Mouse (Mus musculus) gastrocnemius, adult 2 months (tissue): ENCODE data around the gene Cd99l2. TPM values are rescaled to one million over a fixed set of nuclear protein-coding genes. Genes with fewer than 3 reads are reported as not detected.

Experiments used
- DNase-seq: peaks from one replicate; pipeline ENCODE4 v3.0.0; 2022
- H3K27ac ChIP-seq: fragments of 200-600 bp; 2 replicates; pipeline ENCODE4 v1.8.1; 2022; ENCODE audit warnings: mild to moderate bottlenecking
- H3K4me3 ChIP-seq: fragments of 200-600 bp; 2 replicates; pipeline ENCODE4 v1.8.1; 2022; ENCODE audit warnings: mild to moderate bottlenecking, moderate library complexity
- CTCF ChIP-seq: fragments of 200-600 bp; IDR thresholded peaks from 2 replicates; pipeline ENCODE4 v1.8.1; 2022; ENCODE audit warnings: antibody characterized with exemption, mild to moderate bottlenecking, moderate library complexity
- intact Hi-C: fragments of 180-260 bp; cut with DNase I; formaldehyde crosslinking; loops from one replicate; pipeline ENCODE4 v1.15.1; 2025
- total RNA-seq, 2 experiments: library from RNA; stranded (reverse); gene quantifications; 2 replicates each; pipeline ENCODE4 v1.2.3; 2021

Gene Cd99l2
- total RNA-seq, 2 experiments from 2014 or later = 51.4 to 53.5 TPM

- peak; percentile 51 for DNase-seq
- peak; percentile 36 for TF ChIP-seq CTCF
- Histone ChIP-seq H3K27ac (peak overlapping the region; percentile 93), H3K4me3 (peak overlapping the region; percentile 82)
- intact Hi-C loops = loop anchor here (5.0 kb wide), 1 partner anchor 64 kb away; the partner anchor contains the start of gene Hmgb3
These were observed 619 bp upstream of the Cd99l2 start for GRCm38 (mm10) chrX:71493279-71493656.

- intact Hi-C loops = loop anchor here (5.0 kb wide), 1 partner anchor 65 kb away; the partner anchor contains the start of gene Hmgb3
- no peak for DNase-seq
These were observed 567 bp downstream of the Cd99l2 start for GRCm38 (mm10) chrX:71491931-71492633.

GRCm38 (mm10) chrX:71489353-71489752 lies 3.3 kb downstream of the Cd99l2 start:
- intact Hi-C loops = no loop called here
- no peak for DNase-seq

More at GRCm38 (mm10) chrX:71491931-71492633, 567 bp downstream of the Cd99l2 start:
- peak overlapping the region; percentile 82 for H3K4me3 ChIP-seq
- TF ChIP-seq CTCF = no peak
- H3K27ac ChIP-seq = peak overlapping the region; percentile 93

GRCm38 (mm10) chrX:71482244-71482643 lies 10.4 kb downstream of the Cd99l2 start:
- no peak overlapping the region for H3K4me3 ChIP-seq
- no peak for DNase-seq
- intact Hi-C loops = no loop called here
- TF ChIP-seq CTCF = no peak
- no peak overlapping the region for H3K27ac ChIP-seq

More at GRCm38 (mm10) chrX:71489353-71489752, 3.3 kb downstream of the Cd99l2 start:
- Histone ChIP-seq H3K27ac (no peak overlapping the region), H3K4me3 (no peak overlapping the region)
- TF ChIP-seq CTCF = no peak

DNA sequence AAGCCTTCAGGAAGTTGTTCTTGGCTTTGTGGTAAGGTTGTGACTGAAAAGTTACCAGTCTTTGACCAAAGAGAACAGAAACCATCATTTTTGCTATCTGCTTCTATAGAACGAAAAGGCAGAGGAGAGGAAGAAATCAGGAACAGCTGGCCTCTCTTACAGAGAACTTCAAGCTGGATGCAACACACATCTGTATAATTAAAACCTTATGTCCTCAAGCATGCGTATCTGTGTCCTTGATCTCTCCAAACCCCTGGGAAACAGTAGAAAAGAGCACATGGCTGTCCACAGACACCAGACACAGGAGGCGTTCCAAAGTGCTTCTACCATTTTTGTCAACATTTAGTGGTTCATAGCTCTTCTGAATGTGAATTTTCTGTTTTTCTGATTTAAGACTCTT lies 16.7 kb downstream of the Cd99l2 start:
- no peak for DNase-seq
- intact Hi-C loops = no loop called here
- no peak for TF ChIP-seq CTCF
- H3K27ac ChIP-seq = no peak overlapping the region
- no peak overlapping the region for H3K4me3 ChIP-seq

GRCm38 (mm10) chrX:71475497-71475896 lies 17.2 kb downstream of the Cd99l2 start:
- no peak for TF ChIP-seq CTCF
- Histone ChIP-seq H3K4me3 (no peak overlapping the region), H3K27ac (no peak overlapping the region)
- no peak for DNase-seq
- intact Hi-C loops = no loop called here

DNA sequence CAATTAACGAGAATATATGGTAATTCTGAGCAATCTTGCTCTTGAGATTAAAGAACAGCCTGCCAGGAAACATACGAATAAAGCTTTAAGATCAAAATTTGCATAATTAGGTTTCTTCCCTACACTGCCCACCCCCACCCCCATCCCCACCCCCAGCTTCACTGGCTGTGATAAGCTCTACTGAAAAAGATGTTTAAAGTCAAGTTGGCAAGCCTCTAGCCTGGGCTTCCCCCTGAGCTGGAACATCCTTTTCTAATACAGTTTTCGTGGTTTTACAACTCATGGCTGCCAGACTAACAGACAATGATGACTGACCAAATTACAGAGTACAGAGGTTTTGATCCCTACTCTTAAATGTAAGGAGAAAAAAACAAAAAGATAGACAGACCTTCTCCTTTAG lies 17.6 kb downstream of the Cd99l2 start:
- no peak overlapping the region for H3K27ac ChIP-seq
- TF ChIP-seq CTCF = no peak
- intact Hi-C loops = no loop called here
- DNase-seq = no peak
- H3K4me3 ChIP-seq = no peak overlapping the region

- no peak for DNase-seq
- Histone ChIP-seq H3K27ac (no peak overlapping the region), H3K4me3 (no peak overlapping the region)
- intact Hi-C loops = no loop called here
- no peak for TF ChIP-seq CTCF
These were observed 18.2 kb downstream of the Cd99l2 start for GRCm38 (mm10) chrX:71474296-71474956.

- H3K4me3 ChIP-seq = no peak overlapping the region
- no peak overlapping the region for H3K27ac ChIP-seq
- intact Hi-C loops = no loop called here
- DNase-seq = no peak
- TF ChIP-seq CTCF = no peak
These were observed 23.9 kb downstream of the Cd99l2 start for GRCm38 (mm10) chrX:71468639-71469295.

GRCm38 (mm10) chrX:71467491-71467890 lies 25.2 kb downstream of the Cd99l2 start:
- TF ChIP-seq CTCF = no peak
- H3K27ac ChIP-seq = no peak overlapping the region
- intact Hi-C loops = no loop called here
- DNase-seq = peak; percentile 24
- no peak overlapping the region for H3K4me3 ChIP-seq

DNA sequence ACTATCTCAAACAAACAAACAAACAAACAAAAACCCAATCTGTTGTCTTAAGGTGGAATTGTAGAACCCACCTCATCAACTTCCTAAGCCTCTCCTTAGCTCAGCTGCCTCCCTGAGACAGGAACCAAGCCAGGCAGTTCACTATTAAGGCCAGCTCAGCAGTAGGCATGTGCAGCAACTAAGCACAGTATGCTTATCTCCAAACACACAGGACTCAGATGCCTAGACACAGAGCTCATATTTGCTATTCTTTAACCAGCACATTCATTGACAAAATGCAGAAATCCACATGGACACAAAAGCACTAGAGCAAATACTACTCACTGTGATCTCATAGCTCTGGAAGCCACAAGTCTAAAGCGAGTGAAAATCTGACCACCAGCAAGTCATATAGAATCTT lies 27.2 kb downstream of the Cd99l2 start:
- intact Hi-C loops = no loop called here
- no peak overlapping the region for H3K27ac ChIP-seq
- H3K4me3 ChIP-seq = no peak overlapping the region
- no peak for DNase-seq
- TF ChIP-seq CTCF = no peak

- TF ChIP-seq CTCF = no peak
- intact Hi-C loops = no loop called here
- DNase-seq = no peak
- H3K27ac ChIP-seq = no peak overlapping the region
- no peak overlapping the region for H3K4me3 ChIP-seq
These were observed 28.4 kb downstream of the Cd99l2 start for GRCm38 (mm10) chrX:71464138-71464826.
